Mouse (Mus musculus) heart, adult 2 months (tissue): ENCODE data around the gene Fjx1.

Source experiments
- CTCF ChIP-seq: fragments of 200-600 bp; IDR thresholded peaks from 2 replicates; pipeline ENCODE4 v1.8.1; 2022; ENCODE audit warnings: antibody characterized with exemption, mild to moderate bottlenecking, moderate library complexity
- EP300 ChIP-seq: fragments of 200-500 bp; IDR thresholded peaks from 2 replicates; pipeline ENCODE4 v1.6.1; 2011; ENCODE audit warnings: low read depth, low read length, control low read depth; ENCODE audit not compliant: insufficient read depth

GRCm38 (mm10) chr2:102446851-102447250 is 5.4 kb downstream of the Fjx1 start:
- TF ChIP-seq EP300 (no peak), CTCF (no peak)
